Mouse (Mus musculus) cerebral cortex, adult 2 months (tissue): ENCODE results near the gene Gm20388.

Experiments used
- WGBS: fragments of 180-500 bp; shearing (Covaris S2); methylation state at CpG from one replicate; pipeline ENCODE4 v1.1.7; 2018; 5-methylcytosine and 5-hydroxymethylcytosine counted together

The Gm20388 gene

DNA sequence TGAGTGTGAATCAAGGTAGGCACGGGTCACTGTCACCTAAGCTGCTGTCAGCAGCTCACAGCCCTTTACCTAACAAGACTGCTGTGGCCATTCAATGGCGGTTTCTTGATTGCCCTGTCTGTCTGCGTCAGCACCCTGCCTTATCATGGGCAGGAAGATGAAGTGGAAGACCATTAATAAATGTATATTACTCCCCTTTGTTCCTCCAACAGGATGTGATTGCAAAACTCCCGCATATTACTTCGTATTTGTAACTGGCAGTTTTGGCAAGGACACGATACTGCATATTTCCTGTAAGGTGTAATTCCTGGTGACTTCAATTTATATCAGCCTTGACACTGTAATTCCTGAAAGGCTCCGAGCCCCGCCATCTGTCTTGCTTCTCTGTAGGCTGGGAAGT is 4330.3 kb downstream of the Gm20388 start:
- 85% methylated on average over 8 of the region's 8 CpGs for WGBS

DNA sequence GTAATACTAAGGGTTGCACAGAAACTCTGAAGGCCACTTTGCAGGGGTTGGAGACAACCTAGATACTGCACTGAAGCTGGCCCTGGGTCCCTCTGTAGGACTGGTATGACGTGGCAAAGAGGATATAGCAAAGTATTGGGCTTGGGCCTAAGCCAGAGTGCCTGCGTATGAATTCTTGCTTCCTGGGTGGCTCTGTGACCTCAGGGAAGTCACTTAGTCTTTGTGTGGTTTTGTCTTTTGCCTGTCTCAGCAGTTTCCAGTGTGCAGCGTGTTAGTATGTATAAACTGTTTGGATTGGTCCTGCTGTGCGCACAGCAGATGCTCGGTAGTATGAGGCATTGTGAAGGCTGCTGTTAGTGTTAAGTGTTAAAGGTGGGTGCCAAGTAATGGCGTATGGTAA is 4331.6 kb downstream of the Gm20388 start:
- 68% methylated on average over 6 of the region's 6 CpGs for WGBS

DNA sequence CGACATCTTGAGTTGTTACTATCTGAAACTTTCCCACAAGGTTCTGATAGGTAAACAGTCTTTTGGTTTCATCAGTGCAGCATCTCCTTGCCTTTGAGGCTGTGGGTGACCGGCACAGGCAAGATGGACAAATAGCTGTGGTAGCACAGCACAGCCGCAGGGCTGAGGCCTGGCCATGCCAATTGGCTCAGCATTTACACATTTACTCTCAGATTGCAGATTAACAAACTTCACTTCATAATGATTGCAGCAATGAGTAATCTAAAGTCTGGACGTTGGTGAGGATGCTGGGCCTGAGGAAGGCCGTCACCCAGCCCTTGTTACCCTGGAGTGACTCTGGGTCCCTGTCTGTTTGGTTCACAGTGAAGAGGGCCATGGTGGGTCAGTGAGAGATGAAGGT is 4332.3 kb downstream of the Gm20388 start:
- WGBS = 94% methylated on average over 5 of the region's 5 CpGs

DNA sequence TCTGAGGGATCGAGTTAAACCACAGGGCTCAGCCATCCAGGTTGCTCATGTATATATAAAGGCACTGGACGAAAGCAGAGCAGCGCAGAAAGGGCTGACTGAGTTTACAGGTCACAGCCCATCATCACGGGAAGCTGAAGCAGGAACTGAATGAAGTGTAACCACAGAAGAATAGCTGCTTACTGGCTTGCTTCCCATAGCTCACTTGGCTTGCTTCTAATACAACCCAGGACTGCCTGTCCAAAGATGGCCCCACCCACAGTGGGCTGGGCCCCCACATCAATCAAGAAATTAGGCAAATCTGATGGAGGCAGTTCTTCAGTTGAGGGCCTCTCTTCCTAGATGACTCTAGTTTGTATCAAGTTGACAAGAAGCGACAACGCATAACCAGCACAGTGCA is 4336.9 kb downstream of the Gm20388 start:
- 83% methylated on average over 6 of the region's 6 CpGs for WGBS

DNA sequence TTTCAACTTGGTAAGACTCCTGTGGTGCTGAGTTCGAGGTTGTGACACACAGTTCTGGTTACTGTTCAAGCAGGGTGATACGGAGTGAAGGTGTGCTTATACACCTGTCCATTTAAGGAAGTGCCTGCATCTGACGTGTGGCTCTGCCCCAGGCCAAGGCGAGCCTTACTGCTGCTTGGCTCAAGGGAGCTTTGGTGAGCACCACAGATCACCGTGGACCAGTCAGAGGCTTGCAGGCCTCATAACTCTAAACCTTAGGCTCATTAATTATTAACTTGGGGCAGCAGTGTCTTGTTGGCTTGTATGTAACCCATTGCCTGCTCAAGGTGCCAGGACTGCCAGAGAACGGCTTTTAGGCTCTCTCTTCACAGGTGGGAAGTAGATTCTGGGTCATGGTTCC is 4338.0 kb downstream of the Gm20388 start:
- 96% methylated on average over 6 of the region's 6 CpGs for WGBS

DNA sequence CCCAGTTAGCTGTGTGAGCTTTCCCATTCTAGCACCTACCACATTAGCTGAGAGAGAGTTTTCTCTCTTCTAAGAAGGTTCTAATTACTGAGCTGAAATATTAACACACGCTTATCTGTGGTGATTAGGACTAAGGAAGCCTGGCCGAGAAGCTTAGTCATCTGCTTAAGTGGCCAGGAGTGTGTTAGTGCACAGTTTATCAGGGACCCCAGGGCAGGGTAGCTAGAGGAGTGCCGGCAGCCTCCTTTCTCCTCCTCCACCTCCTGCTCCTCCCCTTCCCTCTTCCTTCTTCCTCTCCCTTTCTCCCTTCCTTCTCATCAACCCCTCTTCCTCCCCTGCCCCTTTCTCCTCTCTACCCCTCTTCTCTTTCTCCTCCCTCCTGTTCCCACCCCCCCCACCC is 4339.6 kb downstream of the Gm20388 start:
- WGBS = 74% methylated on average over 3 of the region's 3 CpGs

DNA sequence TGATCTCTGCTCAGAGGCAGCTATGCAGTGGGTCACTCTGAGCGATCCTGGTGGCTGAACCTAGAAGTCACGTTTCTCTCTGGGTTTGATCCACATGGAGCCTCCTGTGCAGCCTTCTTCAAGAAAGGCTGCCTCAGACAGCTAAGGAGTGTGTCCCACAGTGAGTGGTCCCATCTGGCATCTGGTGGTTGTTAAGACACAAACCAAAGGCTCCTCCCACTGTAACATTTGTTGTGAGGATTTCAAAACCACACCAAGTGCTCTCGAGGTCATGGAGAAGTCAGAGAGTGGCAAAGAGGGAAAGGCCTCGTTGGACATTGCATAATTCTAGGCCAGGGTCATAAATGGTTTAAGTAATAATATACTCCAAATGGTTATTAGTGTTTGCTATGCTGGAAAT is 4340.1 kb downstream of the Gm20388 start:
- 70% methylated on average over 4 of the region's 4 CpGs for WGBS

DNA sequence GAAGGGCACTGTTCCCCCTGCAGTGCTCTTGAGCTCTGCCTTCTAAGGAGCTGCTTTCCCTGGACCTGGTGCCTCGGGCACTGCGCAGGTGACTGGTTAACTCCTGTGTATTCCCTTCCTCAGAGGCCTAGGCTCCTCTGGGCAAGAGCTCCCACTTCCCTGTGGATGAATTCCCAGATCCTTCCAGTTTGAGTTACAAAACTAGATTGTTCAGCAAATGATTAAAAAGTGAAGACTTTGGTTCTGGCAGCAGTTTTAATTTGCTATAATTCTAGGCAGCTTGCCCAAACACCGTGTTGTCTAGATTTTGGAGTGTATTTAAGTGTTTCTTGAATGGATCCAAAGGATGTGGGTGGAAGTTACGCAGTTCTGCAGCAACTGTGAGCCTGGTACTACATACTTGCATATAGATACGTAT is 4341.9 kb downstream of the Gm20388 start:
- WGBS = 46% methylated on average over 5 of the region's 5 CpGs

DNA sequence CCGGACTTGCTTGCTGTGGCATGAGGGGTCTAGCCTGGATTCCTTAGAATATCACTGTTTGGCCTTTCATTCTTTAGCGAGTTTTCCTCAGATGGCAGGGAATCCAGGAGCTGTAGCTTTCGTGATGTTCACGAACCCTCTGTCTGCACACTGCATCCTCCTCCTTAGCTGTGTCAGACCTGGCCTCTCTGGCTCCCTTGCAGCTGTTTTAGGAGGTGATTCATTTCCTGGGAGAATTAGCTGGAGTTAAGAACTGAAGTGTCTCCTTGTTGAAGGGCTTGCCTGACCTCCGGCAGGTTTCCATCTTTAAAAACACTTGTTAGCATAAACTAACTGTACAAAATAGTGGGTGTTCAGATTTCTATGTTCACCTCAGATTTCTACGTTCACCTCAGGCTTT is 4343.3 kb downstream of the Gm20388 start:
- WGBS = 75% methylated on average over 6 of the region's 6 CpGs

DNA sequence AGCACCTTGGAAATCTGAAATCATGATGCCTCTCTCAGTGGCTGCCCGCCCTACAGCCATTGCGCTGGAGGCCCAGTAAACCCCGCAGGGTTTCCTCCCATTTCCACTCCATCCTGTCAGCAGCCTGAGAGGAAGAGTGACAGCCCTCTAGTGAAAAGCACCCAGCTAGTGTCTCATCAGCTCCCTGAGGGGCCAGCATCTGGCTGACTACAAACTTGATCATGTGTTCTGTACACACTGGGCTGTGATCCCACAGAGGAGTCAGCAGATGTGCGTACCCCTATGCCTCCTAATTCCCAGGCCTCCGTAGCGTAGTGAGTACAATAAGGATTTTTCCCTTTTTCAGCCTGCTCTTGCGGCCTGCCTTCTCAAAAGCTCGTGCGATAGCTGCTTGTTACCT is 4346.2 kb downstream of the Gm20388 start:
- 49% methylated on average over 9 of the region's 9 CpGs for WGBS

DNA sequence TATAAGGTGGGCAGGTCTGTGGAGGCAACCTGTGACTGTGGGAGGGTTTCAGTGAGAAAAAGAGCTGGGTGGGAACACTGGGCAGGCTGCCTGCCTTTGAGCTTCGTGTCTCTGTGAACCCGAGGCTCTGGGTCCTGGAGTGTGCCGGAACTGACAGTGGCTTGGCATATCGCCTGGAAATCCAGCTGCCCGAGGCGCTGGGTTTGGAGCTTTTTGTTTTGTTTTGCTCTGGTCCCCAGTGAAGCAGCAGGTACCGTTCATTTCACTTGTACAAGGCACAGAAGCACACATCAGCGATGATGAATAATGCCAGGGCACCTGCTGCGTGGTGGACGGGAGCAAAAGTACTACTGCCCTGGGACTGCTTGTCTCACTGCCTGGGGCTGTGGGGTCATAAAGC is 4346.7 kb downstream of the Gm20388 start:
- WGBS = 18% methylated on average over 10 of the region's 10 CpGs

DNA sequence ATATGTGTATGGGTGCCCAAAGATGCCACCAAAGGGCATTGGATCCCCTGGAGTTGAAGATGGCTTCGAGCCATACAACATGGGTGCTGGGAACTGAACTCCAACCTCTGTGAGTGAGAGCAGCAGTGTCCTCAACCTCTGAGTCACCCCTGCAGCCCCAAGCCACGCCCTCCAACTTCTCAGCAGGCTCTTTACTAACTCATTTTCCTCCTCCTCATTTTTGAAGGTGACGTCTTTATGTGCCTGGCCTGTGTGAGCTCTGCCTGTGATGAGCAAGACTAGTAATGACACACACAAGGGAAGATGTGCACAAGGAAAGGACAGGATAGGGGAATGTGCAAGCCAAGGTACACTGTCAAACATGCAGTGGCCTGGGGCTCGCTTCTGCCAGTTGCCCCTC is 4348.5 kb downstream of the Gm20388 start:
- 87% methylated on average over 4 of the region's 4 CpGs for WGBS

DNA sequence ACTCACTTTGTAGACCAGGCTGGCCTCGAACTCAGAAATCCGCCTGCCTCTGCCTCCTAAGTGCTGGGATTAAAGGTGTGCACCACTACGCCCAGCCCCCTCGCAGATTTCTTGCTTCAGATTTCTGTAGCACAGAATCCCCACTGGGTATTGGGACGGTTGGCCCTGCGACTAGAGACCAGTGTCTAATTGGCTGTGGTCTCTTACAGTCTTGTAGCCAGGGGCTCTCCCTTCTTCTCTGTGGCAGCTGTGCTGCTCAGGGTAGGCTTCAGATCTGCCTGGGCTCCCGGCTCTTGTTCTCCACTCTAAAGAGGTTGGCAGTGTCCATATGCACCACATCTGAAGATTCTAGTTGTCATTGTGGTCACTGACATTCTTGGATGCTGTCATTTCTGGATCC is 4349.3 kb downstream of the Gm20388 start:
- 83% methylated on average over 7 of the region's 7 CpGs for WGBS

DNA sequence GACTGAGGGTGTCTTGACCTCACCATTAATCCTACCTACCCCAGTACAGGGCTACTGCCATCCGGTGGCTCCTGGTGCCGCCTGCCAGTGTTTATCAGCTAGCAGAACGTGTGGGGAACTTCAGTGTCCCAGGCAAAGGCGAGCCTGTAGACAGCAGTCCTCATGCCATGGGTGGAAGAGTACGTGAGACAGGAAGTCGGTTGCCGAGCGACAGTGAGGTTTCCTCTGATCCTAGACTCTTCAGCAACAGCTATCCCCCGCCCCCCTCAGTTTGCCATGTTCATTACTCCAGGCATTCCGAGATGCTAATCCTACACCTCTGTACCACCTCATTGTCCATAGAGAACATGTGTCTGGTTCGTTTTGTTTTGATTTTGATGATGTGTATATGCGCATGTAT is 4349.7 kb downstream of the Gm20388 start:
- WGBS = 63% methylated on average over 12 of the region's 12 CpGs

DNA sequence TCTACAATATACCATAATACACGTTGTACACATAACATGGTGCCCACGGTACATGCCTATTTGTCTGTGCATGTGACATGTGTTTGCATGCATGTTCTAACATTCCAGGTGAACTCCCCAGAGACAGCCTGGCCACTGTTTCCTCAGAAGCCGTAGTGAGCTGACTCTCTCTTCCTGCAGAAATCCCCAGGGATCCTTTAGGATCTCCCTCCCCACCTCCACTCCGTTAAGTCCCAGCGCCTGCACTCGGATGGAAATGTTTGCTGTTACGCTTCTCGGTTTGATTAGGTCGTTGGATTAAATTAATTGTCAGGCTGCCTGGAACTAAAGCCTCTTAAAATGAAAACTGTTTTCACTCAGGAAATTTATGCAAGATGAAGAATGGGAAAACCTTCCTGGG is 4352.4 kb downstream of the Gm20388 start:
- WGBS = 75% methylated on average over 9 of the region's 9 CpGs

DNA sequence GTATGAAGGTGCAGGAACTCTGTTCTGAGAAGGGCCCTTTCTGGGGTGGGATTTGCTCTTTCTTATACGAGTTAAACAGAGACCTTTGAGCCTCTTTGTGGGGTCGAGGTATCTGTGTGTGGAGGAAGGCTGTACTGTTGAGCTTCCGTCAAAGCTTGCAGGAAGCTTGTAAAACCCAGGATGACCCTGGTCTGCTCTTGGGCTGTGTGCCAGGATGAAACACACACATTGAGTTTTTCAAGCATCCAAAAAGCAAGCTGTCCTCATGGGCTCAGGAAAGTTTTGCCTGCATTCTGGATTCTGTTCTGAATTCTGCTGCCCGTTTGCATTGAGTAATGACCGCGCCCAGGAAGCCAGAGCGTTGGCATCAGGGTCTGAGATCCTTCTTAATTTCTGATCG is 4353.4 kb downstream of the Gm20388 start:
- 77% methylated on average over 8 of the region's 8 CpGs for WGBS

DNA sequence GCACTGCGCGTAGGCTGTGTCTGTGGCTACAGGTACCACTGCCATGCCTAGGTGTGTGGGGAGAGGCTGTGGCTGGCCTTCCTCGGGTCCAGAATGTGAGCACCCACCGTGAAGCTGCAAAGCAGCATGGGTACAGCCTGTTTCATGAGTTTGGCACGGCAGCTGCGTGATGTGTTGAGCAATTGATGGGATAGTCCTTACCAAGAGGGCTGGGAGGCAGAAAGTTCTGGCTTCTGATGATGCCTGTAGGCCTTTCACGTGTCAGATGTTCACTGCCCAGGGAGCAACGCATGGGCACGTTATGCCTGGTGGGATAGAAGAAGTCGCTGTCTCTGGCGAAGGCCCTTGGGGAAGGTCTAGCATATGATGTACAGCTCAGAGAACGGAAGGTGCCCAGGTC is 4354.0 kb downstream of the Gm20388 start:
- 84% methylated on average over 12 of the region's 12 CpGs for WGBS

DNA sequence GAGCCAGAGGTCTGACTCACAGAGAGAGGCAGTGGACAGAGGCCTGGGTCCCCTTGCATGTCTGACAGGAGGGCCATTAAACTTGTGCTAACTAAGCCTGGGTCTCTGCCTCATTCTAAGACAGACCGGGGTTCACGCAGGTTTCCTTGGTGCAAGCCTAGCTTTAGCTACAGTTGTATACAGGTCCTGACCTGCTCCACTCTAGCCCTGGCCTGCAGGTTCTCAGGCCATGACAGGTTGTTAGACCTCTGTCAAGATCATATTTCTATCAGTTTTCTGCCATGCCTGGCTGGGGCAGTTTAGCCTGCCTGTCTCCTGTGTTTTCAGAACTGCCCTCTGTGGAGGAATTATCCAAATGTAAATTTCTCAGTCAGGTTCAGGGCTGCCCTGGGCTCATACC is 4354.5 kb downstream of the Gm20388 start:
- 100% methylated on average over 2 of the region's 2 CpGs for WGBS

DNA sequence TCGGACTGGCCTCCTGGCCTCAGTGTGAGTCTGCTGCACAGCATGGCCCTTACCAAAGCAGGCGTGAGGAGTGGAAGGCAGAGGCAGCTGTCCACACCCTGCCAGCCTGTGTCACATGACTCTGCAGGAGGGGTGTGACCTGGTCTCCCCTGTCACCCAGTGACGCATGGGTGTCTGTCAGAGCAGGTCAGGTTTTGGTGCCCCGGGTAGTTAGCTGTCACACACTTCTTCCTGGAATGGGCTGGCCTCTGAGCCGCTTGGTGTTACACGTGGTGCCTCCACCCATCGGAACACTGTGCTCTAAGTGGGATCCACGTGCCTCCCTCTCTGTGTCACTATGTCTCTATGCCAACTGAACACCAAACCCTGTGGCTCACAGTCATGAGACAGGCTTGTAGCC is 4355.2 kb downstream of the Gm20388 start:
- 72% methylated on average over 8 of the region's 8 CpGs for WGBS

DNA sequence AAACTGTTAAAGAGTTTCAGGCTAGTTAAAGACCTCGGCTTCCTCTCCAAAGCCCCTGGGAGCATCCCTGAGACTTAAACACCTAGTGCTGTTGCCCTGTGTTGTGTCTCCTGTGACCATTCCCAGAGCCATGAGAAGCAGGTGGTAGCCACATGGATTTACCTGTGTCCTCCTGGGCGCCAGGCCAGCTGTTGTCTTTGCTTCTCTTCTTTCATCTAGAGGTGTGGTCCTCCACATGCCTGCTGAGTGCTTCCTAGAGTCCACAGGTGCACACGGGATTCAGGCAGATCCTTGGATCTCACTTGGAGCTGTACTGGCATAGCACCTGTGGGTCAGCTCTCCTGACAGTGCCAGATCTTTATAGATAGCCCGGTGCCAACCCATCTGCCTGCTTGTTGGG is 4356.6 kb downstream of the Gm20388 start:
- 93% methylated on average over 4 of the region's 4 CpGs for WGBS

DNA sequence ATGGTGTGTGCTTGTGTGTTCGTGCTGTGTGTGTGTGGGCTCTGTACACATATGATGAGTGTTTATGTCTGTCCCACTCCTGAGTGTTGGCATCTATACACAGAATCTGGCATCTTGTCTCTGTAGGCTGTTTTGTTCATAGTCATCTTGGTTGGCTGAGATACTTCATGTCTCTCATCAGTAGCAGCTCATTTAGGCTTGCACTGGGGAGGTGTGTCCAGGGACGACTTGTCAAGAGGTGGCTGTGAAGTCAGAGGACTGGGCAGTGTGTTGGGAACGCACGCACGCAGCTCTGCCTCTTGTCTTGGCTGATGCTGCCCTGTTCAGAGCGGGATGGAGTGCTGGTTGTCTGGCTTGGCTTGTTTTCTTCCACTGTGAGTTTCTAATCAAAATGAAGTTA is 4359.9 kb downstream of the Gm20388 start:
- WGBS = 70% methylated on average over 6 of the region's 6 CpGs

DNA sequence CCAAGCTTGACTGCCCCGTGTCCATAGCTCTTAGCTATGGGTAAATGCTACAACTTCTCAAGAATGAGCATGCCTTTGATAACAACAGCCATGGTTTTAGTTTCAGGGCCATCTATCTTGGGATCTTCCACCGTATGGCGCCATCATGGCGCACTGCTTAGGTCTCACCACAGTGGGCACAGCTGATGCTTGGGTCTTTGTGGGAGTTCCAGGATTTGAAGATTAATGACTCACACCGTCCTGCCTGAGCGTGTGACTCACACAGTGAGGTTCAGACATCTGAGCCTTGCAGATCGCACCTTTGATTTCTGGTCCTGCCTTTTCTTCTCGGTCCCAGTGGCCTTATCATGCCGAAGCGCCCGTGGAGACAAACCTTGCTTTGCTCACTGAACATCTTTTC is 4360.3 kb downstream of the Gm20388 start:
- WGBS = 81% methylated on average over 11 of the region's 11 CpGs

DNA sequence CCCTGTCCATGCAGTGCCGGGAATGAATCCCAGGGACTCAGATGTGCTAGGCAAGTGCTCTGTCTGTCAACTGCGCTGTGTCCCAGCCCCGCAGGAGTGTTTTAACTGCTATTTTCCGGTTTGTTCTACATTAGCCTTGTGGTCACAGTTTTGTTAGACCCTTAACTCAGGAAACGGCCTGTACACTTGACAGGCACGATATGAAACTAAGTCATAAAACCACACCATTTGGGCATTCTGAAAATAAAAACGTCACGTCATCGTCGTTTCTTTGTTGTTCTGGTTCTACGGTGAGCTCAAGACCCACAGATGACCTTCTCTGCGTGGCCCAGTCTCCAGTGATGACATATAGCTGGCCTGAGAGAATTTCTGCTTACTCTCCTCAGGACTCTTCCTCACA is 4360.9 kb downstream of the Gm20388 start:
- WGBS = 92% methylated on average over 12 of the region's 12 CpGs

DNA sequence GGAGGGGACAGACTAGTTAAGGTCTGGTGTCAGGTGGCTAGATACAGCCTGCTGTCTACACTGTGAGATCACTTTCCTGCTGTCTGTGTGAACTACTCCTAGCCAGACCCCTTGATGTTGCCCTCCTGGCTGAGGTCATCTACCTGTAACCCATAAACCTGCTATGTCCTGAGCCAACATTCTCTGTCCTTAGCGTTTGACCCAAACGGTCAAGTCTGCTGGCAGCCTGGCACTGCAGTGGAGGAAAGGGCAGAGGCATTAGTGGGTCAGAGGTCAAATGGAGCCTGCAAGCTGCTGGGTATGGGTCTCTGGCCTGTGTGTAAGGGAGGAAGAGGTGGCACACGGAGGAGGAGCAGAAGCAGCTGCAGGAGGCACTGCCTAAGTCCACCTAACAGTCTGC is 4362.2 kb downstream of the Gm20388 start:
- 74% methylated on average over 3 of the region's 3 CpGs for WGBS

DNA sequence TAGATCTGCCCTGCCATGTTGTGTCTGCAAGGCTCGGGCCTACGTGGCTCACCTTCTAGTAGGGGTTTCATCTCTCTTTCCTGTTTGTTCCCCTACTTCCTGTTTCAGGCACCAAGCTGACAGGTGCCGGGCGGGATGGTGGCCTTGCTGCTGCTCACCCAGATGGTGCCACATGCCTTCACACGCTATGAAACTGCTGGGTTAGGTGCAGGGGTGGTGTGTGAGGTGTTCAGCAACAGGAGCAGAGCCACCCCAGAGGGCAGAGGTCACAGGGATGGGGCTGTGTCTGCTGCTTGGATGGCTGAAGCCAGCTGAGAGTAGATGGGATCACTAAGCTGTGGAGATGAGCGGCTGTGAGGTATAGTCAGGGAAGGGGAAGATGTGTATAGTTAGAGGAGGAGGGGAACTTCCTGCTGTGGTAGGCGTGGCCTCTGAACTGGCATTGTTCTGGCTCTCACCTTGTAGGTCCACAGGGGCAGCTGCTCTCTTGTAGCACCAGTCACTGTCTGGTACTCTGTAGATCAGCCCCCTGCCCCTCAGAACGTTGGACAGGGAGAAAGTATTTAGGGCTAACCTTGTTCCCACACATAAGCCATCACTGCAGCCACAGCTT is 4363.1 kb downstream of the Gm20388 start:
- WGBS = 74% methylated on average over 8 of the region's 8 CpGs
